Mouse (Mus musculus) CH12F3 (cell line): Measurements from ENCODE around the gene Gprc5b.

Source experiments
- in situ Hi-C: fragments of 300-500 bp; cut with MboI; formaldehyde crosslinking; loops from 2 replicates; pipeline ENCODE4 v1.14.3; 2020; ENCODE audit warnings: low sequenced_read_pairs

The Gprc5b gene

GRCm38 (mm10) chr7:118991341-118991884 lies 3.6 kb downstream of the Gprc5b start:
- in situ Hi-C loops: no loop called here

DNA sequence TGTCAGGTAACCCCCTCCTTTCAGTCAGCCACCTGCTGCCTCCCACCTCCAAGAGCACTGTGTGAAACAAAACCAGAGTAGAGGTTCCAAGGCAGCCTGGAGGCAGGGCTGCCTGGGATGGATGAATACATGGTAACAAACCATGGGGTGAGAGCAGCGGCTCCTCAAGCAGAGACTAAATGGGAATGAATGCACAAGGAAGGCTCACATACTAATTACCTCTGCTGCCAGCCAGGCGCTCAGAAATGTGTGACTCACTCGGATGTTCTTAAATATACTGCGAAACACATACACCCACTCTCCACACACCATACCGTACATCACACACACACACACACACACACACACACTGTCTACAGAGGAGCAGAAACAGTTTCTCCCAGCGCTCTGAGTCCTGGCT lies 4.7 kb downstream of the Gprc5b start:
- in situ Hi-C loops: no loop called here

DNA sequence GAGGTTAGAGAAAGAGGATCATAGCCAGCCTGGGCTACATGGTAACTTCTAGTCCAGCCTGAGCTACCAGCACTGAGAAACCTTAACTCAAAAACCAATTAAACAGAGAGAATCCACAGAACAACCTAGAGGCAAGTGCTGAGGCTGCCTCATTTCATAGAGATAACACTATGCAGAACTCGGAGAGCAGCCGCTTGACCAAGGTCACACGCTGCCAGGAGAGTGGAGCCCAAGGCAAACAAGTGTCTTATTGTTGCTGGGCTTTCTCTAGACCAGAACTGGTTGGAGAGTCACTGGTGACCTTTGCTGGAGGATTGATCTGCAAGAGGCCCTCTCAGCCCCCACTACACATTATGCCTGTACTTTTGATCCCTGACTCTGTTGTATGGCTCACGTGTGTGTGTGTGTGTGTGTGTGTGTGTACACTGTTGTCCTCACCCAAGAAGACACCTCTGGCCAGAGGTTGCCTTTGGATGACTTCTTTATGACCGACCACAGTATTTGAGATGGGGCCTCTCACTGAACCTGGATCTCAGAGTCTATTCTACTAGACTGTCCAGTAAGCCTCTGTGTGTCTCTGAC lies 5.6 kb downstream of the Gprc5b start:
- in situ Hi-C loops: no loop called here

DNA sequence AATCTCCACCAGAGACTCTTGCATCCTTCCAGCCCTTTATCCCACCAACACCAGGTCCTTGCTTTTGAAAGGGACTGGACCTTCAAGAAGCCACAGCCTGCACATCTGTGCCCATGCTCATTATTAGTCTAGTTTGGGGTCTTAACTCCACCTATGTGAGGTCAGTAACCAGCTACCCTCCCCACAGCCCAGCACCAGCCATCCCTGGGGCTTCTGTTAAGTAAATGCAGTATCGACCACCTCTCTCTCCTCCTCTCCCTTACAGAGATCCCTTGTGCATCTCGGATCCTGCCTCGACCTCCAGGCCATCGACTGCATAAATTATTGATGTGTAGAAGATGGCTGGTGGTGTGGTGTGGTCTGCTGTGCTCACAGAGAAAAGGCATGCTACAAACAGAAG lies 8.6 kb downstream of the Gprc5b start:
- in situ Hi-C loops: no loop called here

DNA sequence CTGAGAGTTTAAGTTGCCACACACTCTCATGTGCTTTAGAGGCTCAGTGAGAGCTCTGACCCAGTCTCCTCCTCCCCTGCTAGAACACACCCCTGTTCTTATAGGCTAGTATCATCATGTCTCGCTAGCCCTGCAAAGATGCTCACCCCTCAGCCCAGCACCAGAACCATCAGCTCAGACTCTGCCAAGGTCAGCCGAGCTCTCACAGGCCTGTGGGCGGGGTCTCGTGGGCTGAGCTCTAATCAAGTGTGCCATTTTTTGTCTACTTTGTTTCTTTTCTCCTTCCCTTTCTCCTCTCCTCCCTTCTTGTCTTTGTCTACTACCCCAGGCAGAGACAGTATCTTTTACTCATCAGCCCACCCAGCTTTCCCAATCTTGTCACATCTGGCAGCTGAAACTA lies 9.2 kb downstream of the Gprc5b start:
- in situ Hi-C loops: no loop called here

DNA sequence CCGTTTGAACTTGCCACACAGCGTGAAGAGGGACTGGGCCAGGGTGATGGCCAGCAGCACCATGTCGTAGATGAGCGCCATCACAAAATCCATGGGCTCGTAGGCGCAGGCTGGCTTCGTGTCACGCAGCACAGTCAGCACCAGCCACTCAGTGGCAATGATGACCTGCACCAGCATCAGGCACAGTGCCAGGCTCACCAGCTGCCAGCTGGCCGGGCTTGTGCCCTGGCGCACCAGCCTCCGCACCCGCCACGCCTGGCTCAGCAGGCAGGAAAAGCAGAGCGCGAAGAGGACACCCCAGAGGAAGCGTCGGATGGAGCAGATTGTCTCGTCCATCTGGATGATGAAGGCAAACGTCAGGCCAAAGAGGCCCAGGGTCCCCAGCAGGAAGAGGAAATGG lies 11.1 kb downstream of the Gprc5b start:
- in situ Hi-C loops: no loop called here

DNA sequence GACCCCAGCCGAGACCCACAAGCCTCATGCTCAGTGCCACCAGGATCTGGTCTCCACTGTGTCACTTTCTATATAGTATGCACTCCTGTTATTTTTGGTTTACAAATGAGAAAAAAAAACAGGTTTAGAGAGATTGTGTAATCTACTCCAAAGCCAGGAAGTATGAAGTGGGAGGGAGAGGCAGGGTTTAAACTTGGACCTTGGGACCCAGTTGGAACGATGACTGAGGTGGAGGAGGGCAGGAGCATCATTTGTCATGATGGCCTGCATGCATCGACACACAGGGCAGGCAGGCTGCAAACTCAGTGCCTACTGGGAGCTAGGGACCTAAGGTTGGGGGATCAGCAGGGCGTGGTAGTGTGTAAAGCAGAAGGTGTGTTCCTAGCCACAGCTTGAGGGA lies 12.4 kb downstream of the Gprc5b start:
- in situ Hi-C loops: no loop called here

GRCm38 (mm10) chr7:118981831-118982230 lies 13.2 kb downstream of the Gprc5b start:
- in situ Hi-C loops: no loop called here

DNA sequence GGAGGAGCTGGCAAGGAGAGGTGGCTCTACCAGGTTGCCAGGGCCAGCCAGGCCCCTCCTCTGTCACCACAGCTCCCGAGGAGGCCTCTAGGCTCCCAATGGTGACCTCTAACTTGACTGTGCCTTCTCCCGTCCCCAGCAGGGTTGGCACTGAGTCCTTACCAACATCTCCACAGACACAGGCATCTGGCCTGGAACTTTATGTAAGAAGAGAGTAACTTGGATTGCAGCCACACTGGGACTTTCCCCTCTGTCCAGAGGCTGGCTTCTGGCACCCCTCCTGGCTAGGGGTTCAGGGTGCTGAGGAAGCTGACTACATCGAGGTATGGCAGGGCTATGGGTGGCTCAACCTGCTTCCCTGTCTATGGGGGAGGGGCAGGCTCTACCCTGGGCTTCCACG lies 13.7 kb downstream of the Gprc5b start:
- in situ Hi-C loops: no loop called here

DNA sequence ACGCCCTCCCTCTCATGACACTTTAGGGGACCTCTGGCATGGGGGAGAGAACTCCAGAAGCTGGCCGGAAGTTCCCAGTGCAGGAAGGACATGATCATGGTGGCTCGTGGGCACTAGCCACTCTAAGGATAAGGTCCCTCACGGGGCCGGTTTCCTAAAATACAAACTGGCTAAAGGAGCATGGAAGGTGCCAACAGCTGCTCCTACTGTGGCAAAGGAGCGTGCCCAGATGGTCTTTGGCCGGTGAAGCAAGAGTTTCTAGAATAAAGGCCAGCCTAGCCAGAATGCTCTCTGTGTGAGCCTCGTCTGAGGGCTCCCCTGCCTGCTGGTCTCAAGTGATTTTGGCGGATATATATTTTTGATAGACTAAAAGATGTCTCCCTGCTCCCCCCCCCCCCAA lies 15.3 kb downstream of the Gprc5b start:
- in situ Hi-C loops: no loop called here

- in situ Hi-C loops: no loop called here
These were observed 15.9 kb downstream of the Gprc5b start for GRCm38 (mm10) chr7:118979121-118979520.

GRCm38 (mm10) chr7:118977167-118977543 lies 17.9 kb downstream of the Gprc5b start:
- in situ Hi-C loops: no loop called here

DNA sequence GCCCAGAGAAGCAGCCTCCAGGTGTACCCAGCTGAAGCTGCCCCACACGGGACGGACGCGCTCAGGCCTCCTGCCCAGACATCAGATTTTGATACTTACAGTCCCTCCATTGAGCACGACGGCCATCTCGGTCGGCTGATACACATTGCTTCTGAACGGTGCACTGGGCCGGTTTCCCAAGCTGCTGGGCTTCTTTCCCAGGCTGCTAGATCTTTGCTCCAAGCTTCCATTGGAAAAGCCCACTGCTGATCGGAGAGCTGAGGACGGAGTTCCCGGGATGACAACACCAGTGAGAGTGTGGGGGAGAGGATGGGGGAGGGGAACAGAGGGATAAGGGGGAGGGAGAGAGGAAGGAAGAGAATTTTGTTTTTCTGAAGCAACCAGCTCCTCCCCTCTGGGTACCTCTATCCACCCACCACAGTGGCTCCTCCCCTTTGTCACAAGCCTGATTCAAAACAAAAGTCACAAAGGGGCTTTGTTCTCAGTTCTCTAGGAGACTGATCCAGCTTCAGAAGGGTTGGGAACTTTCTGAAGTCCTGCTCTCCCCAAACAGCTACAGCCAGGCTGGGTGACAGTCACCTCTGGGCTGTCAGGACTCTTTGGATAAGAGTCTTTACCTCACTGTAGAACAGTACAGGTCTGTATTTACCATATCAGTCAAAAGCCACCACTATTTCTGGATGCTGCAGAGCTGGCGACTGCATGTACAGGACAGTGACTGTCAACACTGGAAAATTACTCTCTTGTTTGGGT lies 18.4 kb downstream of the Gprc5b start:
- in situ Hi-C loops: no loop called here

DNA sequence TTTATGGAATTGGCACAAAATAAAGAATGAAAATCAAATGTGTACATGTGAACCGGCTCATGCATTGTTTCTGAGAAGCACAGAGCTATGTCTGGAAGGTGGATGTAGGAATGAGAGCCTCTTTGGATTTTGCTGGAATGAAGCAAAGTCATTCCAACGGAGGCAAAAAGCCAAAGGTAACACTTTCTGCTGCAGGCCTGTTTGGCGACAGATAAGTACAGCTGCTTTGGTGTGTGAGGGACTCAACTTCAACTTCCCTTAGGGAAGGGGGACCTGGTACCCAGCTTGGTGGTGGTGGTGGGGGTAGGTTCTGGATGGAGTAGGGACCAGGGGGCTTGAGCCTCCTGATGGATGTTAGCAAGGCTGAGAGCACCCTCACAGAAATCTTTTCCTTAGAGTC lies 19.2 kb downstream of the Gprc5b start:
- in situ Hi-C loops: no loop called here

DNA sequence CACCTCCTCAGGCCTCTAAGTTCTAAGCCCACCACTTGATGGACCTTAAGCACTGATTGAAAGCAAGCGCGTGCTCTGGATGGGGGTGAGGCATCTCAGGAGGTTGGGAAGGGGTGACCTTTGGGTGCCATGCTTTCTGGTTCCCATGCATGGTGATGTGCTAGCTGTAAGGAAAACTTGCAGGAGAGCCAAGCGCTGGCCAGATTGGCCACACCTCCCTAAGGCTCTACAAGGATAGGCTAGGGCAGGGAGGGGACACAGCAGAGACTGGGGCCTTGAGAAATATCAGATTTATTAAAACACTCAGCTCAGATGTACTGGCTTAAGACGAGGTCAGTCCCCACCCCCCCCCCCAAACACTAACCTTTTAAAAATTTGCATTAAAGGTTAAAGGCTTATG lies 21.6 kb downstream of the Gprc5b start:
- in situ Hi-C loops: no loop called here

GRCm38 (mm10) chr7:118972306-118972705 lies 22.7 kb downstream of the Gprc5b start:
- in situ Hi-C loops: no loop called here

GRCm38 (mm10) chr7:118971499-118971898 lies 23.5 kb downstream of the Gprc5b start:
- in situ Hi-C loops: no loop called here

GRCm38 (mm10) chr7:118968870-118969269 lies 26.1 kb downstream of the Gprc5b start:
- in situ Hi-C loops: no loop called here

- in situ Hi-C loops: no loop called here
These were observed 29.8 kb downstream of the Gprc5b start for GRCm38 (mm10) chr7:118965198-118965597.

GRCm38 (mm10) chr7:118964777-118965176 lies 30.2 kb downstream of the Gprc5b start:
- in situ Hi-C loops: no loop called here

- in situ Hi-C loops: no loop called here
These were observed 35.8 kb downstream of the Gprc5b start for GRCm38 (mm10) chr7:118959209-118959608.

GRCm38 (mm10) chr7:118956616-118957246 lies 38.3 kb downstream of the Gprc5b start:
- in situ Hi-C loops: no loop called here
